Mouse (Mus musculus) stomach, postnatal 0 days (tissue): ENCODE results near the gene Npm1. TPM values are rescaled to one million over a fixed set of nuclear protein-coding genes. Genes with fewer than 3 reads are reported as not detected.

Source experiments
- ATAC-seq: fragments of 200-750 bp; cut with Nextera tagmentation; 2 replicates; pipeline ENCODE4 v1.8.0; 2017; ENCODE audit not compliant: low FRiP score, low TSS enrichment
- DNase-seq: peaks from one replicate; pipeline ENCODE4 v3.0.0-alpha.2; 2016; ENCODE audit warnings: low spot score
- H3K27ac ChIP-seq: fragments of 300-500 bp; sonication (generic); replicated peaks from 2 replicates; pipeline ENCODE4 v1.5.1; 2014; ENCODE audit warnings: mild to moderate bottlenecking, control low read depth
- H3K27me3 ChIP-seq: fragments of 300-500 bp; sonication (generic); 2 replicates; pipeline ENCODE4 v1.6.1; 2014; ENCODE audit warnings: low read length; ENCODE audit not compliant: control insufficient read depth, insufficient read depth
- H3K36me3 ChIP-seq: fragments of 300-500 bp; sonication (generic); 2 replicates; pipeline ENCODE4 v1.6.1; 2014; ENCODE audit warnings: low read length, mixed read lengths; ENCODE audit not compliant: control insufficient read depth, insufficient read depth
- H3K4me1 ChIP-seq: fragments of 300-500 bp; sonication (generic); replicated peaks from 2 replicates; pipeline ENCODE4 v1.6.1; 2014; ENCODE audit warnings: antibody characterized with exemption; ENCODE audit not compliant: control insufficient read depth, insufficient read depth
- H3K4me2 ChIP-seq: fragments of 300-500 bp; sonication (generic); replicated peaks from 2 replicates; pipeline ENCODE4 v1.6.1; 2014; ENCODE audit warnings: low read depth, mild to moderate bottlenecking, control low read depth, moderate library complexity
- H3K4me3 ChIP-seq: fragments of 300-500 bp; sonication (generic); 2 replicates; pipeline ENCODE4 v1.5.1; 2014; ENCODE audit warnings: low read depth, low read length, control low read depth
- H3K9ac ChIP-seq: fragments of 300-500 bp; sonication (generic); 2 replicates; pipeline ENCODE4 v1.6.1; 2014; ENCODE audit warnings: mild to moderate bottlenecking, low read length, control low read depth, mixed read lengths
- H3K9me3 ChIP-seq: fragments of 300-500 bp; sonication (generic); 2 replicates; pipeline ENCODE4 v1.6.1; 2016; ENCODE audit warnings: low read length; ENCODE audit not compliant: control insufficient read depth
- CTCF ChIP-seq: IDR thresholded peaks from 2 replicates; pipeline ENCODE4 v1.5.1; 2016; ENCODE audit warnings: antibody characterized with exemption, low read depth, mild to moderate bottlenecking, moderate library complexity
- EP300 ChIP-seq: optimal IDR thresholded peaks from 2 replicates; pipeline ENCODE3; 2016; ENCODE audit warnings: antibody characterized with exemption
- WGBS: fragments of 180-500 bp; shearing (Covaris S2); extraction: QIAGEN DNeasy Blood & Tissue Kit; methylation state at CpG from one replicate; pipeline ENCODE4 v1.1.7; 2014; 5-methylcytosine and 5-hydroxymethylcytosine counted together
- polyA plus RNA-seq: library from polyadenylated mRNA; unstranded; fragments of >200 nt; fragmentation: Nextera tagmentation; extraction: Ambion mirVana; gene quantifications from 2 replicates; pipeline ENCODE4 v1.2.1, GENCODE M21; 2015

The Npm1 gene
- polyA plus RNA-seq, 1 experiment from 2014 or later = 356 TPM

DNA sequence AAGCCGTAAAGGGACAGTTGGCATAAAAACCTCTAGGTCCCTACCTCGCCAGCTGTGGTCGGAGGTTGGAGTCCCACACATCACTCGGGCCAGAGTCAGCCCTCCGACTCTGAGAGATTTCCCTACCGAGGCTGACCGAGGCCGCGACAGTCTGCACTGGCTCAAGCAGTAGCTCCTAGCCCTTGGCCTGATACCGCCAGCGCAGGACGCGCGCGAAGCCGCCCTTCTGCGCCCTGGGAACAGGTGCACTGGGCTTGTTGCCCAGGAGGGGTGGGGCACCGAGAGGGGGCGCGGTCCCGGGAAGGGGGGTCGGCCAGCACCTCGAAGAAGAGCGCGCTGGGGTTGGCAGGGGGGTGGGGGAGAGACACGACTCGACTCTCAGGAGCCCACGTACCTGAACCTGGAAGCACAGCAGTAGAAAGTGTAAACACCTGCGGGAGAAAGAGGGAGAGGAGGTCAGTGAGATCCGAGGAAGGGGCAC, 16.3 kb downstream of the Npm1 start:
- DNase-seq = peak; percentile 67

DNA sequence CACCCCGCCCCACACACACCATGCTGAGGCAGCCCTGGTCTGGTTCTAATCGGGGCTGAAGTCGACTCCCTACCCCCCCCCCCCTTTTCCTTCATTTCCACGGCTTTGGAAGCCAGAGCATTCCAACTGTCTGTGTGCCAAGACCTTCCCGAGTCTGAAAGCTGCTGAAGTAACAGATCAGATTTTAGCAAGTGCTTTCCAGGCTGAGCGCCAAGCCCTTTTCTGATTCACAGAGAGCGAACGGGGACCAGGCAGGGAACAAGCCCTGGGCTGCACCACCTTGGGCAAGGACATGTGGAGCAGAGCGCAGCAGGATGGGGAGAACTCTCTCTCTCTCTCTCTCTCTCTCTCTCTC, 16.9 kb downstream of the Npm1 start:
- H3K27ac ChIP-seq = no peak overlapping the region
- no peak for TF ChIP-seq EP300
- DNase-seq (peak; percentile 75), ATAC-seq (peak; percentile 28; the same call in 1 of the 2 replicates)
- H3K4me2 ChIP-seq = no peak overlapping the region
- H3K4me3 ChIP-seq = no peak overlapping the region
- peaks cover 5% of the 10 kb centered on the region; the same call in 1 of the 2 replicates for H3K4me1 ChIP-seq
- H3K36me3 ChIP-seq = peaks cover 3% of the 10 kb centered on the region; the same call in 1 of the 2 replicates
- no peaks in the 10 kb centered on the region for H3K9me3 ChIP-seq
- H3K27me3 ChIP-seq = no peaks in the 10 kb centered on the region
- H3K9ac ChIP-seq = no peak overlapping the region
- WGBS = 4% methylated on average over 9 of the region's 9 CpGs

More for the DNA sequence above, 16.3 kb downstream of the Npm1 start:
- no peak overlapping the region for H3K27ac ChIP-seq
- no peaks in the 10 kb centered on the region for H3K9me3 ChIP-seq
- 0 out of 2 replicates have a peak, but pooled peaks have one; percentile 33 for ATAC-seq
- peaks cover 3% of the 10 kb centered on the region; the same call in 1 of the 2 replicates for H3K36me3 ChIP-seq
- H3K4me2 ChIP-seq = peak overlapping the region; percentile 77
- H3K27me3 ChIP-seq = no peaks in the 10 kb centered on the region
- peak overlapping the region; percentile 47; the same call in 1 of the 2 replicates for H3K9ac ChIP-seq
- peaks cover 5% of the 10 kb centered on the region; the same call in 1 of the 2 replicates for H3K4me1 ChIP-seq
- under 1% methylated on average over 29 of the region's 30 CpGs for WGBS
- peak overlapping the region; percentile 51 for H3K4me3 ChIP-seq
- TF ChIP-seq EP300 (no peak), CTCF (no peak)

DNA sequence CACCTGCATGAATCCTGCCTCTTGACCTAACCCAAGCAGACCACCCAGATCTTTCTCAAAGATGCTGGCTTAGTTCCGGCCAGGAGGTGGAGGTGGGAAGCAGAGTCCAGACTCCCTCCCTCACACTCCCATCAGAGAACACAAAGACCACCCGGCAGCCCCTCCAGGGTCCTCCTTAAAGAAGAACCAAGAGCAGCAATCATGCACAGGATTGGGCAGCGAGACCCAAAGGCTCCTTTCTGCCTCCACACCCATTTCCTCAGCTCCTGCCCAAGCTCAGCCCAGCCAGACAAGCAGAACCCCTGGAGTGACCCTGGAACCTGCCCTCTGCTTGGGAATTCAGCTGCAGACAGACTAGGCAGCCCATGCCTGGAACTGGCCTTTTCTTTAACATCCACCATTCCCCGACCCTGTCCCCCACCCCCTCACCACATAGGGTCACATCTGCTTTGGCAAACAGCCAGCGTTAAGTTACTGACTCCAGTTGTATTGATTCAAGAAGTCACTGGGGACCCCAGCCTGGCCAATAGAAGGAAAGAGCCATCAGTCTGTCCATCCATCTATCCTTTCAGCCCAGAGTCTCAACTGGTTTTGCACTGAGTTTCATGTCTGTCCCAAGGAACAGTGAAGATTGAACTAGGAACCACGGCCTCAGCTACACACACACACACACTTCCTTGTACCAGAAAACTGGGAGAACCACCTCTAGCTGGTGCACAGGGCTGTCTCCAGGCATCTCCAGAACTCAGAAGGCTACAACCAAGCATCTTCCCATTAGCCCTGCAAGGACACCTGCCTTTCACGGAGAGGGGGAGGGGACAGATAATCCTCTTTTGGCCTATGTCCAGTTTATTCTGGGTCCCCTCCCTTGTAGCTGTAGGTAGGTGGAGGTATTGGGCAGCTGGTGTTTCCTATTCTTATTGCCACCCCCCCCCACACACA, 17.5 kb downstream of the Npm1 start:
- Histone ChIP-seq H3K4me1 (peaks cover 5% of the 10 kb centered on the region; the same call in 1 of the 2 replicates), H3K27ac (no peak overlapping the region), H3K9me3 (no peaks in the 10 kb centered on the region), H3K36me3 (no peaks in the 10 kb centered on the region), H3K4me3 (no peak overlapping the region), H3K27me3 (no peaks in the 10 kb centered on the region), H3K9ac (no peak overlapping the region), H3K4me2 (no peak overlapping the region)
- DNase-seq (no peak), ATAC-seq (no peak)
- TF ChIP-seq CTCF = no peak
- TF ChIP-seq EP300 = no peak
- WGBS = 28% methylated on average over 7 of the region's 7 CpGs

DNA sequence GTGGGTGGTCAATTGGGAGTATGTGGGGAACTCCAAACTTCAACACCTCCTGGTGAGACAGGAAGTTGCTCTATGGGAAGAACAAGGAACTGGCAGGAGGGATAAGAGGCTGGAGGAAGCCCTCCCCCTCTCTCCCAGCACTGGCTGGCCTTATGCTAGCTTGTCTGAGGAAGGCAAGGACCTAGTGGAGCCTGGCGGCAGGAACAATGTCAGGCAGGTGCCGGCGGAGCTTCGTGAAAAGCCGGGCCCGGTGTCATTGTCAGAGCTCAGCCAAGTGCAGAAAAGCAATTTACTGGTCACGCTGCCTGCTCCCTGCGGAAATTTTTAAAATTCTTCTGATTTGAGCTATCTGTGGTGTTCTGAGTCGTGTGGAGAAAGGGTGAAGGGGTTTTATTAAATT, 19.1 kb downstream of the Npm1 start:
- TF ChIP-seq CTCF (no peak), EP300 (no peak)
- WGBS = 34% methylated on average over 9 of the region's 9 CpGs
- no peak overlapping the region for H3K9ac ChIP-seq
- DNase-seq = no peak
- H3K27me3 ChIP-seq = no peaks in the 10 kb centered on the region
- no peak overlapping the region for H3K4me2 ChIP-seq
- no peak overlapping the region for H3K27ac ChIP-seq
- H3K4me3 ChIP-seq = no peak overlapping the region
- peaks cover 5% of the 10 kb centered on the region; the same call in 1 of the 2 replicates for H3K4me1 ChIP-seq
- H3K36me3 ChIP-seq = no peaks in the 10 kb centered on the region
- no peak for ATAC-seq
- H3K9me3 ChIP-seq = no peaks in the 10 kb centered on the region

DNA sequence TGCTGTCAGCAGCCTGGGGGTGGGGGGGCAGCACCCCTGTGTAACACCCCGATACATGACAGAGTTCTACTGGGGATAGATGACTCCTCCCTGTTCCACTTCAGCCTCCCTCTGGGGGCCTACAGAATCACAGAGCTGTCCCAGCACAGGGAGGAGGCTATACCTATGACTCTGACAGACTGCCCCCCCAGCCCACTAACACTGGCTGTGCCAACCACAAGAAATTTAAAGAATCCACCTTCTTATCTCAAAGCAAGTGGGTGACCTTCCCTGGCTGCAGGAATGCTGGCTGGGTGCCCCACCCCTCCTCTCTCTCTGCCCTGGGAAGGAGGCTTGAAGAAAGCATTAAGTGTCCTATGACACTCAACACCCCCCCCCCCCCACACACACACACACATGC, 20.2 kb downstream of the Npm1 start:
- TF ChIP-seq EP300 (no peak), CTCF (no peak)
- DNase-seq = peak; percentile 34
- Histone ChIP-seq H3K9ac (no peak overlapping the region), H3K4me3 (no peak overlapping the region), H3K4me2 (no peak overlapping the region), H3K9me3 (no peaks in the 10 kb centered on the region), H3K27ac (no peak overlapping the region), H3K27me3 (no peaks in the 10 kb centered on the region), H3K36me3 (no peaks in the 10 kb centered on the region), H3K4me1 (peaks cover 5% of the 10 kb centered on the region; the same call in 1 of the 2 replicates)
- 75% methylated on average over 1 of the region's 1 CpGs for WGBS
- no peak for ATAC-seq

DNA sequence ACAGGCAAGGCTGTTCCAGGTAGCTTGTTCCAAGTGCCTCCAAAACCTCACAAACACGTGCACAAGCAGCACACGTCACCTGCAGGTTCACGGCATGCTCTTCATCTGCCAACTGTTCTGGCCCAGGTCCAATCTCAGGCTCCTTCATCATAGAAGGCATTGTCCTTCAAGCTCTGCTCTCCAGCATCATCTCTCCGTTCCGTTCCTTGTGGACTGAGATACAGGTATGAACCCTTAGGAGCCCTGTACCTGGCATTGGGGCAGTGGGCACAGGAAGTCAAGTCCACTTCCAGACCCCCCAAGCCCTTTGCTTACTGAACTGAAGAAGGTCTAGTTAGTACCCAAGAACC, 22.9 kb downstream of the Npm1 start:
- Histone ChIP-seq H3K9ac (no peak overlapping the region), H3K9me3 (no peaks in the 10 kb centered on the region), H3K27ac (no peak overlapping the region), H3K27me3 (no peaks in the 10 kb centered on the region), H3K36me3 (no peaks in the 10 kb centered on the region), H3K4me2 (no peak overlapping the region), H3K4me1 (no peaks in the 10 kb centered on the region), H3K4me3 (no peak overlapping the region)
- TF ChIP-seq EP300 (no peak), CTCF (no peak)
- ATAC-seq (no peak), DNase-seq (peak; percentile 7)
- 84% methylated on average over 5 of the region's 5 CpGs for WGBS
